Mouse (Mus musculus) thymus, postnatal 4 days (tissue): ENCODE measurements at regions not wholly inside any gene's neighbourhood (a gene's known extent, or its start where the extent isn't known, plus 50 kb on each side); places are given as distances from the start of the nearest gene placed in this dataset.

Experiments
- DNase-seq: peaks from one replicate; pipeline ENCODE4 v3.0.0; 2021

DNA sequence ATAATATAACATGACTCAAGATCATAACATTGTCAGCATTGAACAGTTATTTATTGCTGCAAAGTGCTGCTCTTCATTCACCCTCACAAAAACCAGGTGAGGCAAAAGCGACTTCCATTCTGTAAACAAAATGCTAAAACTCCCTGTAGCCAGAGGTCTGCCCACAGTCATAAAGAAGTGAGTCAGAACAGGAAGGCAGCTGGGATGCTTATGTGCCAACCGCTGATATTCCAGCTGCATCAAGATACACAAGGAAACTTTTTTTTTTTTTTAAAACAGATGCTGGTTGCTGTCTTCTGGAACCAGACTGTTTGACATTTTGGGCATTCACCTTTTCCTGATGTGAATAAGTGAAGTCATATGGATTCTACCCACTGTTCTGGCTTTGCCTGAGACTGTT lies 260.7 kb downstream of the 1700064H15Rik start:
- no peak for DNase-seq
